Mouse (Mus musculus) liver, adult 2 months (tissue): ENCODE data around the gene Hoxb7. TPM values are rescaled to one million over a fixed set of nuclear protein-coding genes. Genes with fewer than 3 reads are reported as not detected.

Experiments
- DNase-seq: peaks from one replicate; pipeline ENCODE4 v3.0.0-alpha.2; 2011; ENCODE audit warnings: low read depth, low spot score; ENCODE audit errors: extremely low read depth
- H3K27ac ChIP-seq: fragments of 200-500 bp; replicated peaks from 2 replicates; pipeline ENCODE4 v1.5.1; 2012; ENCODE audit warnings: low read depth, mild to moderate bottlenecking, control low read depth, inconsistent platforms, low read length; ENCODE audit not compliant: insufficient read depth
- H3K27me3 ChIP-seq: fragments of 200-500 bp; 2 replicates; pipeline ENCODE4 v1.6.1; 2012; ENCODE audit warnings: mild to moderate bottlenecking, moderate library complexity, low read length, inconsistent platforms; ENCODE audit not compliant: control insufficient read depth, insufficient read depth
- H3K36me3 ChIP-seq: fragments of 200-500 bp; 2 replicates; pipeline ENCODE4 v1.6.1; 2012; ENCODE audit warnings: low read length, inconsistent platforms; ENCODE audit not compliant: control insufficient read depth, insufficient read depth
- H3K4me1 ChIP-seq: fragments of 200-500 bp; 2 replicates; pipeline ENCODE4 v1.6.1; 2011; ENCODE audit warnings: low read length; ENCODE audit not compliant: control insufficient read depth, insufficient read depth
- H3K4me3 ChIP-seq: fragments of 200-500 bp; 2 replicates; pipeline ENCODE4 v1.5.1; 2011; ENCODE audit warnings: low read depth, mild to moderate bottlenecking, control low read depth, low read length, moderate library complexity; ENCODE audit not compliant: insufficient read depth
- H3K79me2 ChIP-seq: fragments of 200-500 bp; 2 replicates; pipeline ENCODE4 v1.6.1; 2012; ENCODE audit warnings: inconsistent platforms, mild to moderate bottlenecking, low read length, moderate library complexity; ENCODE audit not compliant: control insufficient read depth, insufficient read depth
- H3K9ac ChIP-seq: fragments of 200-500 bp; 2 replicates; pipeline ENCODE4 v1.6.1; 2012; ENCODE audit warnings: low read depth, mild to moderate bottlenecking, control low read depth, inconsistent platforms, low read length
- CTCF ChIP-seq: fragments of 200-500 bp; IDR thresholded peaks from 2 replicates; pipeline ENCODE4 v1.5.1; 2011; ENCODE audit warnings: low read depth, low read length, control low read depth
- POLR2A ChIP-seq: fragments of 200-500 bp; IDR thresholded peaks from 2 replicates; pipeline ENCODE4 v1.6.1; 2011; ENCODE audit warnings: low read length, control low read depth; ENCODE audit not compliant: insufficient read depth; ENCODE audit errors: extremely low read depth
- WGBS: fragments of 180-500 bp; shearing (Covaris S2); methylation state at CpG from one replicate; pipeline ENCODE4 v1.1.7; 2018; 5-methylcytosine and 5-hydroxymethylcytosine counted together
- polyA plus RNA-seq: library from polyadenylated mRNA; depleted of rRNA; stranded (reverse); fragments of >200 nt; gene quantifications from 2 replicates; pipeline ENCODE4 v1.2.3, GENCODE M21; 2012
- total RNA-seq: library from RNA; depleted of rRNA; stranded (reverse); fragments of >200 nt; gene quantifications from 2 replicates; pipeline ENCODE4 v1.2.3, GENCODE M21; 2014

Gene Hoxb7
- total and polyA plus RNA-seq, 2 experiments: 0.09 to 0.17 TPM

DNA sequence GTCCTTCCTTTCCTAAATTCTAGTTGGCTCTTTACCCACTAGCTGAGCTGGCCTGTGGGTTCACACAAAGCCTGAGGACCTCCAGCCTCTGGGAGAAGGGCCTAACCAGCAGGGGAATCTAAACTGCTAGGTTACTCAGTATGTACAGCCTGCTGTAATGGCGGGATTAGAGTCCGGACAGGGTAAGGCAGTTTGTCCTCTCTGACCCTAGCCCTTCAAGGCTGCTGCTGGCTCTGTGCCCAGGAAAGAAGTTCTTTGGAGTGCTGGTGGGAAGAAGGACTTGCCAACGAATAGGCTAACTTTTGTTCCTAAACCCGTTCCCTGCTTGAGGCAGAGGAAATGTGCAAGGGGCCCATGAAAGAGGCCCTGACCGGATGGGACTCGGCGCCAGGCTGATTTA lies 20.5 kb upstream of the Hoxb7 start:
- H3K27ac ChIP-seq: no peak overlapping the region
- 9% methylated on average over 7 of the region's 7 CpGs for WGBS
- DNase-seq: no peak

DNA sequence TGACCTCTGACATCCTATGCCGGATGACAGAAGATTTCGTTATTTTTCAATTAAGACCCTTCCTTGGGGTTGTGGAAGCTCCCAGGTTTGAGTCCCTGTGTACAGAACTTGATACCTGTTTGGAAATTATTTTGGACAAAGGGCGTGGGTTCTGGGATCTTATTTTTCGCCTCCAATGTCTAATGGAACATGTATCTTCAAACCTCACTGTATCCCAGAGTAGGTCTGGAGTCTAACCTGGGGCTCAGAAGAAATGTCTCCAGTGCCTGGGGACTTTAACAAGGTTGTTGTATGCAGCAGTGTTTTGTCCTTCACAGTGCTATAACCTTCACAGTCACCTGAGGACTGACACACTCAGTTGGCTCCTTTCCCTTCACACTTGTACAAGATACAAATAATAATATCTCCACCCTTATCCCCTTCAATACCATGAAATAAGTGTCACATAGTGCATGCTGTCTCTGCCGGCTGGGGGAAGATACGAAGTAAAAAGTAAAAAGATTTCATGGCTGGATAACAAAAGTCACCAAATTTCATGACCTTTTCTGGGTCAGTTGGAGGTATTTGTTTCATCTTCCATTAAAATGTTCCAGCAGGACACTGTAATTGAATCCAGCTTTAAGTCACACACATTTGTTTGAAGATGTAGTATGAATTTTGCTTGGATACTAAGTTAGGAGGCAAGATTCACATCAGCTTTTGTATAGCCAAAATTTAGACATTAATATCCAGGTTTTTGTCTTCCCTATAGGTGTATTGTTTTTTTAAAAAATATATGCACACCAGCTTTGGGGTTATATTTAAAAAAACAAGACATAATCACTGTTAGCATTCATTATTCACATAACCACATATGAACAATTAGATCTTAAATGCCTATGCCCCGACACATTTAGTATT lies 19.2 kb upstream of the Hoxb7 start:
- H3K4me1 ChIP-seq: peaks cover 2% of the 10 kb centered on the region; the same call in 1 of the 2 replicates
- no peak overlapping the region for H3K27ac ChIP-seq
- no peak overlapping the region for H3K4me3 ChIP-seq
- WGBS: 31% methylated on average over 7 of the region's 7 CpGs
- H3K79me2 ChIP-seq: no peaks in the 10 kb centered on the region
- TF ChIP-seq CTCF: no peak
- no peak for TF ChIP-seq POLR2A
- H3K27me3 ChIP-seq: peaks cover 45% of the 10 kb centered on the region
- H3K9ac ChIP-seq: no peak overlapping the region
- H3K36me3 ChIP-seq: no peaks in the 10 kb centered on the region
- no peak for DNase-seq

More for the DNA sequence above, 20.5 kb upstream of the Hoxb7 start:
- no peak overlapping the region for H3K9ac ChIP-seq
- H3K4me1 ChIP-seq: no peaks in the 10 kb centered on the region; the same call in 1 of the 2 replicates
- no peak overlapping the region for H3K4me3 ChIP-seq
- no peak for TF ChIP-seq CTCF
- TF ChIP-seq POLR2A: no peak
- no peaks in the 10 kb centered on the region for H3K36me3 ChIP-seq
- no peaks in the 10 kb centered on the region for H3K79me2 ChIP-seq
- peaks cover 36% of the 10 kb centered on the region; the same call in 1 of the 2 replicates for H3K27me3 ChIP-seq

DNA sequence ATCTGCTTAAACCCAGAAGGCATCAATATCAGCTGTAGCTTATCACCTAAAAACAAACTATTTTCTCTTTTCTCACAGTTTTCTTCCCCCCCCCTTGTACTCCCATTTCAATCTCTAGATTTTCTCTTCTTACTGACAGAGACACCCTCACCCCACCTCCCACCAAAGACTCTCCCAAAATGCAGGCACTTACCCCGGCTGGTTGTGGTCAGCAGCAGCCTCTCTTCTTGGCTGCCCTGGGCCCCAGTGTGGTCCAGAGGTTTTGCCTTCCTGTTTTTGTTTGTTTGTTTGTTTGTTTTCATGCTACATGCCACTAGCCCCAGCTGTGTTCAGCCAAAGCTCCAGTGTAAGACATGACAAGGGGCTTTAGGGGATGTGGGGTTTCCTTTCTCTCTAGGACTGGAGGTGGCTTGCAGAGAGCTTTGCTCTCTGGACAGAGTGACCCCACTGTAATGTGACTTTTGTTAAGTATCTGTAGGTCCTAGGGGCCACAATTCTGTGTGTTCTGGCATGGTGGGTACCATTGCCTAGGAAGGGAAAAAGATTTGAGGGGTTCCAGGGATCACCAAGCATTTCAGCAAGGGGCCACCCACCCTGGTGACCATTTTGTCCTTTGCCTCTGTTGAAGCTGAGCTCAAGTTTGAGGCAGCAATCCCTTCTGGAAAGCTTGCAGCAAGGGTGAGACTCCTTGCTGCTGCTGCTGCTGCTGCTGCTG lies 18.2 kb upstream of the Hoxb7 start:
- H3K4me3 ChIP-seq: no peak overlapping the region
- no peak overlapping the region for H3K9ac ChIP-seq
- no peak for DNase-seq
- H3K36me3 ChIP-seq: no peaks in the 10 kb centered on the region
- peaks cover 2% of the 10 kb centered on the region; the same call in 1 of the 2 replicates for H3K4me1 ChIP-seq
- no peak for TF ChIP-seq POLR2A
- TF ChIP-seq CTCF: no peak
- H3K79me2 ChIP-seq: no peaks in the 10 kb centered on the region
- 12% methylated on average over 1 of the region's 1 CpGs for WGBS
- no peak overlapping the region for H3K27ac ChIP-seq
- peaks cover 46% of the 10 kb centered on the region for H3K27me3 ChIP-seq

DNA sequence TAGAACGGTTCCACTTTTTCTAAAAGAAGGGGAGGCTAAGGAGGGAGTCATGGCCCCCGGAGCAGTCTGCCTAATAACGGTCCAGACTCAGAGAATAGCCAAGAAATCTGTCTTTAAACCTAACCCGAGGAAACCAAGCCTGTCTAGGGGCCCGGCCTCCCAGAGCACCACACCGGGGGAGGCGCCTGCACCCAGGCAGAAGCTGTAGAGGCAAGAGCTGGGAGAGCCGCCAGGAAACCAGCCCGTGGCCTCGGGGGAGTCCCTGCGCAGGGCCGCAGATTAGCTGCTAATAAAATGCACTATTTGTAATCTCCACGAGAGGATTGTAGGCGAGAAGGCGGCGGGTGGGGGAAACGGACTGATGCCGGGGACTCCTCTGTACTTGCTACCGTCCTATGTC lies 16.6 kb upstream of the Hoxb7 start:
- Histone ChIP-seq H3K27ac (no peak overlapping the region), H3K9ac (no peak overlapping the region), H3K4me3 (no peak overlapping the region), H3K27me3 (peaks cover 42% of the 10 kb centered on the region), H3K4me1 (peaks cover 2% of the 10 kb centered on the region; the same call in 1 of the 2 replicates), H3K79me2 (no peaks in the 10 kb centered on the region), H3K36me3 (no peaks in the 10 kb centered on the region)
- DNase-seq: no peak
- 4% methylated on average over 19 of the region's 19 CpGs for WGBS
- no peak for TF ChIP-seq CTCF
- TF ChIP-seq POLR2A: no peak

DNA sequence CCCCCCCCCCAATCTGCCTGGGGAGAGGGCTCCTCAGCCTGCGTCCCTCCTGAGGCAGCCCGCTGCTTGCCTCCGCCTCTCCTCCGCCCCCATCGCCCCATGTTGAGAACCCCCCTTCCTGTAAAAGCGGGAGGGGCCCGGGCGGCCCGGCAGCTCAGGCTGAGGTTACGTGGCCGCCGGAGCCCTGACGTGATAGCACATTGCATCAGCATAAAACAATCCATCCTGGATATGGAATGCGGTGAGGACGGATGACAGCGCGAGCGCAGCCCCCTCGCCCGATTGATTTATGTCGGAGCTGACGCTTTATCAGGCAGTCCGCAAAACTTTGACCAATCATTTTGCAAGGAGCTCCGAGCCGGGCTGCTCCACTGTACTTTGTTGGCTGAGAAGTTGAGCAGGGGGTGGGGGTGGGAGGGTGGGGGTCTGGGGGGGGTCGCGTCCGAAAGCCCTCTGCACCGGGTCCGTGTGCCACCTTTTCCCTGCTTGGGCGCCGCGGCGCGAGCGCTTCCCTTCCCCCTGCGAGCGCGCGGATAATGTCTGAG lies 15.4 kb upstream of the Hoxb7 start, which contains the start of gene Hoxb9:
Gene Hoxb9 (plus strand): TSS at position 462 of the 545 bp plus-strand sequence.
- 4% methylated on average over 40 of the region's 40 CpGs for WGBS

More for the DNA sequence above, 15.4 kb upstream of the Hoxb7 start, which contains the start of gene Hoxb9:
- H3K27ac ChIP-seq: no peak within 1 kb of the TSS
- H3K79me2 ChIP-seq: no peaks in the 10 kb centered on the region
- no peaks in the 10 kb centered on the region for H3K36me3 ChIP-seq
- peaks cover 2% of the 10 kb centered on the region; the same call in 1 of the 2 replicates for H3K4me1 ChIP-seq
- TF ChIP-seq POLR2A (no peak), CTCF (no peak)
- H3K4me3 ChIP-seq: no peak within 1 kb of the TSS
- H3K9ac ChIP-seq: no peak within 1 kb of the TSS
- peaks cover 42% of the 10 kb centered on the region for H3K27me3 ChIP-seq
- no peak for DNase-seq
